Mouse (Mus musculus) intestine, postnatal 0 days (tissue): ENCODE data around the gene Pir. TPM values are rescaled to one million over a fixed set of nuclear protein-coding genes. Genes with fewer than 3 reads are reported as not detected.

Experiments
- ATAC-seq: fragments of 200-750 bp; cut with Nextera tagmentation; 2 replicates; pipeline ENCODE4 v1.8.0; 2017; ENCODE audit warnings: mild to moderate bottlenecking, moderate TSS enrichment, moderate library complexity
- H3K27ac ChIP-seq: fragments of 300-500 bp; sonication (generic); 2 replicates; pipeline ENCODE4 v1.5.1; 2014; ENCODE audit warnings: mild to moderate bottlenecking, low read depth, low read length, moderate library complexity
- H3K27me3 ChIP-seq: fragments of 300-500 bp; sonication (generic); replicated peaks from 2 replicates; pipeline ENCODE4 v1.6.1; 2014; ENCODE audit warnings: low read length, mixed read lengths; ENCODE audit not compliant: control insufficient read depth, insufficient read depth
- H3K36me3 ChIP-seq: fragments of 300-500 bp; sonication (generic); 2 replicates; pipeline ENCODE4 v1.6.1; 2014; ENCODE audit warnings: mild to moderate bottlenecking, moderate library complexity; ENCODE audit not compliant: control insufficient read depth, insufficient read depth
- H3K4me1 ChIP-seq: fragments of 300-500 bp; sonication (generic); replicated peaks from 2 replicates; pipeline ENCODE4 v1.6.1; 2014; ENCODE audit warnings: antibody characterized with exemption, low read length, mixed read lengths; ENCODE audit not compliant: control insufficient read depth, insufficient read depth
- H3K4me2 ChIP-seq: fragments of 300-500 bp; sonication (generic); replicated peaks from 2 replicates; pipeline ENCODE4 v1.6.1; 2014; ENCODE audit warnings: low read depth, mild to moderate bottlenecking, moderate library complexity
- H3K4me3 ChIP-seq: fragments of 300-500 bp; sonication (generic); 2 replicates; pipeline ENCODE4 v1.5.1; 2014; ENCODE audit warnings: low read depth, low read length
- H3K9ac ChIP-seq: fragments of 300-500 bp; sonication (generic); 2 replicates; pipeline ENCODE4 v1.6.1; 2014; ENCODE audit warnings: mild to moderate bottlenecking, low read depth, low read length
- H3K9me3 ChIP-seq: fragments of 300-500 bp; sonication (generic); 2 replicates; pipeline ENCODE4 v1.6.1; 2016; ENCODE audit warnings: mixed run types; ENCODE audit not compliant: control insufficient read depth
- CTCF ChIP-seq: sonication (generic); IDR thresholded peaks from 2 replicates; pipeline ENCODE4 v1.5.1; 2016; ENCODE audit warnings: low read depth, mild to moderate bottlenecking, control low read depth, antibody characterized with exemption, moderate library complexity
- WGBS: fragments of 180-500 bp; shearing (Covaris S2); extraction: QIAGEN DNeasy Blood & Tissue Kit; methylation state at CpG from one replicate; pipeline ENCODE4 v1.1.7; 2014; 5-methylcytosine and 5-hydroxymethylcytosine counted together
- polyA plus RNA-seq: library from polyadenylated mRNA; unstranded; fragments of >200 nt; fragmentation: Nextera tagmentation; extraction: Ambion mirVana; gene quantifications from 2 replicates; pipeline ENCODE4 v1.2.1, GENCODE M21; 2015

Pir gene
- polyA plus RNA-seq, 1 experiment from 2014 or later: 5.7 TPM

DNA sequence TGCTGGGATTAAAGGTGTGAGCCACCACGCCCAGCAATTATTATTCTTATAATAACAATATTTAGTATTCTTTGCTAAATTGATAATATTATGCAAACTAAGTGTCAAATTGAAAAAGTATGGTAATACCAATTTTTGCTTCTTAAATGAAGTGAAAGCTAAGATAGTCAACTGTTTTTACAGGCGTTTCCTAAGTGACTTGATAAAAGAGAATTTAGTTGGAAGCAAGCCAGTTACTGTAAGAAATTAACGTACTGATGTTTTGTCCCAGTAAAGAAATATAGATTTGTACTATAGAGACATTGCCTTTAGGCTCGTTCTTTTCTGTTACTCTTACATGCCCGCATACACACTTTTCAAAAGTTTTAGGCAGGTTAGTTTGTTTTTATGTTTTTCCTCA, 53.3 kb downstream of the Pir start:
- ATAC-seq: no peak
- no peak for TF ChIP-seq CTCF
- Histone ChIP-seq H3K4me2 (no peak overlapping the region), H3K9ac (no peak overlapping the region), H3K27ac (no peak overlapping the region), H3K27me3 (no peaks in the 10 kb centered on the region), H3K9me3 (no peaks in the 10 kb centered on the region), H3K4me3 (no peak overlapping the region), H3K36me3 (no peaks in the 10 kb centered on the region), H3K4me1 (no peaks in the 10 kb centered on the region)
- WGBS: 76% methylated on average over 5 of the region's 5 CpGs

DNA sequence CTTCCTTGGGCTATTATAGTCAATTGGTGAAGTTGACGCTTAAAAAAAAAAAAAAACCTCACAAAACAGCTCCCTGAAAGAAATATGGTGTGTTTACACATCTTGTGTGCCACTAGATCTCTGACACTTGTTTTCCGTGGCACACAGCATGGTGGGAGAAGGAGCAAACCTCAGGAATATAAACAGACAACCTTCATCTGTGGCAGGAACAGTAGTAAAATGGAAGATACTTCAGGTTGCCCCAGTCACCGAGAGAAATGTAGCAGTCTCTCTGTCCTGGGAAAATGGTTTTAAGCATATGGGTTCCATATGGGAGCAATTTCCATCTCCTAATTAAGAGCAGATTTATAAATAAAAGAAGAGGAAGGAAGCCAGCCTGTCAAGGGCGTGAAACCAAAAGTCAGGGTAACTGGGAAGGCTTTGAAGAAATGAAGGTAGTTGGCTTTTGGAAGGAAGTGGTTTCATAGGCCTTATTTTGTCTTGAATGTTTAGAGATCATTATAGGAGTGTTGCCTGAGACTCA, 54.3 kb downstream of the Pir start:
- no peak overlapping the region for H3K9ac ChIP-seq
- H3K9me3 ChIP-seq: no peaks in the 10 kb centered on the region
- no peaks in the 10 kb centered on the region for H3K27me3 ChIP-seq
- WGBS: 75% methylated on average over 4 of the region's 4 CpGs
- H3K4me2 ChIP-seq: no peak overlapping the region
- no peak for TF ChIP-seq CTCF
- no peak overlapping the region for H3K4me3 ChIP-seq
- no peaks in the 10 kb centered on the region for H3K36me3 ChIP-seq
- no peaks in the 10 kb centered on the region for H3K4me1 ChIP-seq
- no peak overlapping the region for H3K27ac ChIP-seq
- ATAC-seq: no peak

GRCm38 (mm10) chrX:164330351-164330750, 61.2 kb downstream of the Pir start:
- no peaks in the 10 kb centered on the region for H3K27me3 ChIP-seq
- WGBS: 88% methylated on average over 2 of the region's 2 CpGs
- ATAC-seq: no peak
- no peak for TF ChIP-seq CTCF
- H3K9me3 ChIP-seq: no peaks in the 10 kb centered on the region
- no peak overlapping the region for H3K27ac ChIP-seq
- H3K36me3 ChIP-seq: no peaks in the 10 kb centered on the region
- no peak overlapping the region for H3K9ac ChIP-seq
- H3K4me2 ChIP-seq: no peak overlapping the region
- H3K4me3 ChIP-seq: no peak overlapping the region
- H3K4me1 ChIP-seq: no peaks in the 10 kb centered on the region

DNA sequence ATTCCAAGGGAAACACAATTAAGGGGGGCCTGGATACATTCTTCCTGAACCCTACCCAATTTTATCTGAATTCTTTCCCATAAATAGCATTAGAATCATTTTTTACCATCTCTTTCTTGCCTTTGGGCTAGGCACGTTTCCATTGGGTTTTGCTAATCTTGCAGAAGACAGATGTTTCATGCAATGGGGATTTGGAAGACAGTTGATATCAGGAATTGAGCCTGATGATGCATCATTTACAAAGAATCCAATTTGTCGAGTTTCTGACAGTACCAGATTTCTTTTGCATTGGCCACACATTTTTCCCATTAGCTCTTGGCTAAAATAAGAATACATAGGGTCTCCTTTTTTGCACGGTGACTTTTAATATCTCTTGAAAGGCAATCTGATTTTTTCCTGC, 61.6 kb downstream of the Pir start:
- Histone ChIP-seq H3K27me3 (no peaks in the 10 kb centered on the region), H3K36me3 (no peaks in the 10 kb centered on the region), H3K4me2 (no peak overlapping the region), H3K27ac (no peak overlapping the region), H3K9ac (no peak overlapping the region), H3K9me3 (no peaks in the 10 kb centered on the region), H3K4me1 (no peaks in the 10 kb centered on the region), H3K4me3 (no peak overlapping the region)
- TF ChIP-seq CTCF: no peak
- no peak for ATAC-seq
- WGBS: 70% methylated on average over 3 of the region's 3 CpGs

- Histone ChIP-seq H3K9ac (no peak overlapping the region), H3K4me3 (no peak overlapping the region), H3K4me1 (no peaks in the 10 kb centered on the region), H3K27me3 (no peaks in the 10 kb centered on the region; the same call in 1 of the 2 replicates), H3K36me3 (no peaks in the 10 kb centered on the region), H3K4me2 (no peak overlapping the region), H3K27ac (no peak overlapping the region), H3K9me3 (no peaks in the 10 kb centered on the region)
- no peak for TF ChIP-seq CTCF
- ATAC-seq: no peak
- 82% methylated on average over 4 of the region's 4 CpGs for WGBS
Observed at GRCm38 (mm10) chrX:164338591-164338990, 69.4 kb downstream of the Pir start.

- ATAC-seq: peak; percentile 88
- no peaks in the 10 kb centered on the region for H3K9me3 ChIP-seq
- H3K9ac ChIP-seq: no peak overlapping the region
- no peak overlapping the region for H3K4me3 ChIP-seq
- no peak overlapping the region for H3K4me2 ChIP-seq
- no peaks in the 10 kb centered on the region for H3K4me1 ChIP-seq
- WGBS: 50% methylated on average over 4 of the region's 4 CpGs
- H3K27me3 ChIP-seq: no peaks in the 10 kb centered on the region
- TF ChIP-seq CTCF: no peak
- 0 out of 2 replicates have a peak overlapping the region, but pooled peaks have one; percentile 41 for H3K27ac ChIP-seq
- H3K36me3 ChIP-seq: no peaks in the 10 kb centered on the region
Observed at GRCm38 (mm10) chrX:164345359-164345938, 76.3 kb downstream of the Pir start.
